Mouse (Mus musculus) heart, adult 2 months (tissue): ENCODE data around the gene St6galnac5.

Source experiments
- CTCF ChIP-seq: fragments of 200-600 bp; IDR thresholded peaks from 2 replicates; pipeline ENCODE4 v1.8.1; 2022; ENCODE audit warnings: antibody characterized with exemption, mild to moderate bottlenecking, moderate library complexity
- EP300 ChIP-seq: fragments of 200-500 bp; IDR thresholded peaks from 2 replicates; pipeline ENCODE4 v1.6.1; 2011; ENCODE audit warnings: low read depth, low read length, control low read depth; ENCODE audit not compliant: insufficient read depth
- POLR2A ChIP-seq: fragments of 200-500 bp; IDR thresholded peaks from 2 replicates; pipeline ENCODE4 v1.6.1; 2011; ENCODE audit warnings: mild to moderate bottlenecking, low read depth, low read length, control low read depth; ENCODE audit not compliant: insufficient read depth

GRCm38 (mm10) chr3:153030756-153031155 lies 48.7 kb upstream of the St6galnac5 start:
- TF ChIP-seq EP300 (no peak), CTCF (no peak), POLR2A (no peak)
